Comparison of ENCODE assay signal across 10 mouse cellular contexts in the genomic region with DNA sequence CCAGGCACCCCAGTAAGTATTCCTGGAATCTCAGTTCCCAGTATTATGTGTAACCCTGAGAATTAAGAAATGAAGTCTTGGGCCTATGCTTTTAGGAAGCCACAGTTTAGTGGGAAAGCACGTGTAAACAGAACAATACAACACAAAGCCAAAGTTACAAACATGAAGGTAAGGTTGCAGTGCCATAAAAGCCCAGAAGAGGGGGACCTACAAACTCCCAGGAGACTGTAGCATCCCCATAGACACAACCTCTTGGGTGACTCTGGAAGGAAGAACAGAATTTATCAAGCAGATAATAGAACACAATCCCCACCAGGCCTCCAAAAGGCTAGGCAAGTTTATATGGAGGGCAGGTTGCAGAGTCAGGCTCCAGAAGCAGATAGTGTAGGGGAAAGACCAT. TPM values are rescaled to one million over a fixed set of nuclear protein-coding genes. Genes with fewer than 3 reads are reported as not detected.
DNase-seq lines count a peak whose midpoint lies in the region; ATAC-seq and TF ChIP-seq lines count a peak whose summit lies in the region.
"Had no signal": no experiment of that assay in that cellular context is flagged by ENCODE, and none has a peak within 500 bp of the region (broad histone marks: within the 10 kb centered on the region; RNA-seq: fewer than 3 reads in every experiment).

No protein-coding gene starts in this region.

- H3K4me3 ChIP-seq in kidney, adult 2 months (ENCODE audit: insufficient read depth, low read depth, low read length): no peak overlapping the region
- no peak overlapping the region for H3K4me3 ChIP-seq in kidney, embryonic 15.5 days (replicated peaks)
- H3K4me3 ChIP-seq in midbrain, postnatal 0 days (ENCODE audit: low read depth, low read length): no peak overlapping the region
- H3K4me3 ChIP-seq in midbrain, embryonic 15.5 days: no peak overlapping the region
- H3K4me3 ChIP-seq: midbrain, embryonic 10.5 days had no signal

- no peaks in the 10 kb centered on the region for H3K27me3 ChIP-seq in kidney, adult 2 months (replicated peaks; ENCODE audit: control insufficient read depth, insufficient read depth, low read length)
- no peaks in the 10 kb centered on the region for H3K27me3 ChIP-seq in kidney, embryonic 15.5 days
- H3K27me3 ChIP-seq in midbrain, postnatal 0 days (ENCODE audit: insufficient read depth, low read length): no peaks in the 10 kb centered on the region
- no peaks in the 10 kb centered on the region for H3K27me3 ChIP-seq in midbrain, embryonic 15.5 days (replicated peaks)

- no peak overlapping the region for H3K4me2 ChIP-seq in kidney, embryonic 15.5 days
- H3K4me2 ChIP-seq in midbrain, postnatal 0 days (ENCODE audit: low read depth, low read length, poor library complexity, severe bottlenecking): no peak overlapping the region
- H3K4me2 ChIP-seq in midbrain, embryonic 15.5 days: no peak overlapping the region

- no peak for ATAC-seq in kidney, embryonic 15.5 days (replicated peaks; ENCODE audit: low FRiP score)
- no peak for ATAC-seq in midbrain, postnatal 0 days (ENCODE audit: low FRiP score)
- no peak for ATAC-seq in midbrain, embryonic 15.5 days (replicated peaks)
- ATAC-seq in activated CD4-positive, CD25-positive, alpha-beta regulatory T cell, adult 4 months: peak; percentile 32

- H3K4me1 ChIP-seq in kidney, adult 2 months (ENCODE audit: control insufficient read depth, insufficient read depth, low read length): no peaks in the 10 kb centered on the region
- H3K4me1 ChIP-seq in kidney, embryonic 15.5 days: no peaks in the 10 kb centered on the region
- H3K4me1 ChIP-seq in midbrain, postnatal 0 days (ENCODE audit: insufficient read depth, low read length): no peaks in the 10 kb centered on the region
- no peaks in the 10 kb centered on the region for H3K4me1 ChIP-seq in midbrain, embryonic 15.5 days
- H3K4me1 ChIP-seq: midbrain, embryonic 10.5 days had no signal

- no peak for DNase-seq in kidney, adult 2 months
- DNase-seq in midbrain, postnatal 0 days (ENCODE audit: low spot score): peak; percentile 2
- DNase-seq in thymus, postnatal 14 days: peak; percentile 36
- no peak for DNase-seq in urinary bladder, adult 18-20 months (ENCODE audit: low spot score in 2 of 2)
- no peak for DNase-seq in layer of hippocampus, postnatal 36 days
- DNase-seq: cerebellum, adult 9-11 months had no signal

- no peaks in the 10 kb centered on the region for H3K9me3 ChIP-seq in kidney, embryonic 15.5 days (replicated peaks)
- H3K9me3 ChIP-seq in midbrain, postnatal 0 days (ENCODE audit: low read length): no peaks in the 10 kb centered on the region
- no peaks in the 10 kb centered on the region for H3K9me3 ChIP-seq in midbrain, embryonic 15.5 days
- H3K9me3 ChIP-seq: midbrain, embryonic 10.5 days had no signal

- 52% methylated on average over 1 of the region's 1 CpGs for WGBS in kidney, adult 2 months
- WGBS in kidney, embryonic 15.5 days: 46% methylated on average over 1 of the region's 1 CpGs
- WGBS in midbrain, postnatal 0 days: 44% methylated on average over 1 of the region's 1 CpGs
- WGBS in midbrain, embryonic 15.5 days: 32% methylated on average over 1 of the region's 1 CpGs

- no peak overlapping the region for H3K9ac ChIP-seq in kidney, embryonic 15.5 days
- no peak overlapping the region for H3K9ac ChIP-seq in midbrain, postnatal 0 days (replicated peaks; ENCODE audit: low read length, poor library complexity, severe bottlenecking)
- H3K9ac ChIP-seq in midbrain, embryonic 15.5 days: no peak overlapping the region

- H3K36me3 ChIP-seq in kidney, adult 2 months (ENCODE audit: control insufficient read depth, insufficient read depth, low read length): no peaks in the 10 kb centered on the region
- H3K36me3 ChIP-seq in kidney, embryonic 15.5 days: no peaks in the 10 kb centered on the region
- H3K36me3 ChIP-seq in midbrain, postnatal 0 days (ENCODE audit: insufficient read depth, low read length): no peaks in the 10 kb centered on the region; the same call in 1 of the 2 replicates
- no peaks in the 10 kb centered on the region for H3K36me3 ChIP-seq in midbrain, embryonic 15.5 days (replicated peaks)

- peak; percentile 22; the same call in 1 of the 2 replicates for TF ChIP-seq CTCF in kidney, adult 2 months (conservative IDR thresholded peaks at IDR 0.05; ENCODE audit: insufficient read depth, insufficient read length, low read depth, low read length)
- TF ChIP-seq CTCF in midbrain, postnatal 0 days (IDR thresholded peaks at IDR 0.05): peak; percentile 55; the same call in 1 of the 2 replicates

- no peak for TF ChIP-seq POLR2A in kidney, adult 2 months (IDR thresholded peaks at IDR 0.05; ENCODE audit: low read depth, low read length)

- H3K27ac ChIP-seq in kidney, adult 2 months (ENCODE audit: insufficient read depth, low read depth, low read length): no peak overlapping the region
- H3K27ac ChIP-seq in kidney, embryonic 15.5 days: no peak overlapping the region
- H3K27ac ChIP-seq in midbrain, postnatal 0 days (ENCODE audit: low read depth, low read length): no peak overlapping the region
- H3K27ac ChIP-seq in midbrain, embryonic 15.5 days: no peak overlapping the region
- H3K27ac ChIP-seq: midbrain, embryonic 10.5 days had no signal

RNA-seq across cellular contexts. Expression of gene Nkrf, which starts 27.9 kb away (rescaled TPM):
- 0.39 and 0.88 TPM in 2 replicates for polyA plus RNA-seq in kidney, adult 2 months (2012; rRNA removed)
- polyA plus RNA-seq in kidney, embryonic 15.5 days (2015; fragmentation: Nextera tagmentation; extraction: Ambion mirVana): 1.3 and 1.7 TPM in 2 replicates
- 23.7 and 24.0 TPM in 2 replicates for total RNA-seq in midbrain, postnatal 0 days (2014; rRNA removed)
- polyA plus RNA-seq in midbrain, postnatal 0 days (2015; fragmentation: Nextera tagmentation; extraction: Ambion mirVana): 15.4 and 15.5 TPM in 2 replicates
- 16.7 TPM in 2 replicates for polyA plus RNA-seq in midbrain, embryonic 15.5 days (2015; fragmentation: Nextera tagmentation; extraction: Ambion mirVana)
- polyA plus RNA-seq in activated CD4-positive, CD25-positive, alpha-beta regulatory T cell, adult 4 months (2017; shearing (Covaris generic)): 1 to 10 TPM; 2.5 to 2.6 TPM
- 10 to 100 TPM; 31.7 to 33.2 TPM for total RNA-seq in layer of hippocampus, postnatal 36 days (2021)

RNA-seq across cellular contexts. Expression of gene C330007P06Rik, which starts 56.7 kb away (rescaled TPM):
- 13.6 and 17.8 TPM in 2 replicates for polyA plus RNA-seq in kidney, adult 2 months (2012; rRNA removed)
- 30.9 and 32.9 TPM in 2 replicates for polyA plus RNA-seq in kidney, embryonic 15.5 days (2015; fragmentation: Nextera tagmentation; extraction: Ambion mirVana)
- total RNA-seq in midbrain, postnatal 0 days (2014; rRNA removed): 22.0 and 28.6 TPM in 2 replicates
- 16.9 and 18.8 TPM in 2 replicates for polyA plus RNA-seq in midbrain, postnatal 0 days (2015; fragmentation: Nextera tagmentation; extraction: Ambion mirVana)
- polyA plus RNA-seq in midbrain, embryonic 15.5 days (2015; fragmentation: Nextera tagmentation; extraction: Ambion mirVana): 17.7 and 18.5 TPM in 2 replicates
- polyA plus RNA-seq in activated CD4-positive, CD25-positive, alpha-beta regulatory T cell, adult 4 months (2017; shearing (Covaris generic)): 10 to 100 TPM; 27.3 to 30.0 TPM
- 10 to 100 TPM; 40.0 to 44.5 TPM for total RNA-seq in layer of hippocampus, postnatal 36 days (2021)

RNA-seq across cellular contexts. Expression of gene Ube2a, which starts 56.9 kb away (rescaled TPM):
- 33.1 and 44.2 TPM in 2 replicates for polyA plus RNA-seq in kidney, adult 2 months (2012; rRNA removed)
- 103 and 118 TPM in 2 replicates for polyA plus RNA-seq in kidney, embryonic 15.5 days (2015; fragmentation: Nextera tagmentation; extraction: Ambion mirVana)
- 39.4 and 40.4 TPM in 2 replicates for total RNA-seq in midbrain, postnatal 0 days (2014; rRNA removed)
- polyA plus RNA-seq in midbrain, postnatal 0 days (2015; fragmentation: Nextera tagmentation; extraction: Ambion mirVana): 110 and 123 TPM in 2 replicates
- 104 and 110 TPM in 2 replicates for polyA plus RNA-seq in midbrain, embryonic 15.5 days (2015; fragmentation: Nextera tagmentation; extraction: Ambion mirVana)
- 100 to 1,000 TPM; 134 to 158 TPM for polyA plus RNA-seq in activated CD4-positive, CD25-positive, alpha-beta regulatory T cell, adult 4 months (2017; shearing (Covaris generic))
- 10 to 100 TPM; 55.9 to 62.0 TPM for total RNA-seq in layer of hippocampus, postnatal 36 days (2021)

Comparison
In these comparisons a context has a peak if more than half of its experiments do, and no peak if none do; other contexts are left out.
1. DNase-seq: peak in midbrain, postnatal 0 days (single experiment) and thymus, postnatal 14 days (single experiment); none in kidney, adult 2 months (single experiment), urinary bladder, adult 18-20 months (0 of 2) and layer of hippocampus, postnatal 36 days (0 of 2).